Mouse (Mus musculus) left cerebral cortex, adult 18-20 months (tissue): ENCODE results near the gene Cpa5. TPM values are rescaled to one million over a fixed set of nuclear protein-coding genes. Genes with fewer than 3 reads are reported as not detected.

Experiments used
- DNase-seq, 2 experiments: peaks; one replicate each; pipeline ENCODE4 v3.0.0; 2021 to 2022; ENCODE audit warnings: low spot score in 2 of 2, mixed read lengths in 1 of 2
- total RNA-seq, 2 experiments: library from RNA; stranded (reverse); gene quantifications; 2 replicates each; pipeline ENCODE4 v1.2.3; 2021

Cpa5 gene
- total RNA-seq, 2 experiments from 2014 or later, result not detected

DNA sequence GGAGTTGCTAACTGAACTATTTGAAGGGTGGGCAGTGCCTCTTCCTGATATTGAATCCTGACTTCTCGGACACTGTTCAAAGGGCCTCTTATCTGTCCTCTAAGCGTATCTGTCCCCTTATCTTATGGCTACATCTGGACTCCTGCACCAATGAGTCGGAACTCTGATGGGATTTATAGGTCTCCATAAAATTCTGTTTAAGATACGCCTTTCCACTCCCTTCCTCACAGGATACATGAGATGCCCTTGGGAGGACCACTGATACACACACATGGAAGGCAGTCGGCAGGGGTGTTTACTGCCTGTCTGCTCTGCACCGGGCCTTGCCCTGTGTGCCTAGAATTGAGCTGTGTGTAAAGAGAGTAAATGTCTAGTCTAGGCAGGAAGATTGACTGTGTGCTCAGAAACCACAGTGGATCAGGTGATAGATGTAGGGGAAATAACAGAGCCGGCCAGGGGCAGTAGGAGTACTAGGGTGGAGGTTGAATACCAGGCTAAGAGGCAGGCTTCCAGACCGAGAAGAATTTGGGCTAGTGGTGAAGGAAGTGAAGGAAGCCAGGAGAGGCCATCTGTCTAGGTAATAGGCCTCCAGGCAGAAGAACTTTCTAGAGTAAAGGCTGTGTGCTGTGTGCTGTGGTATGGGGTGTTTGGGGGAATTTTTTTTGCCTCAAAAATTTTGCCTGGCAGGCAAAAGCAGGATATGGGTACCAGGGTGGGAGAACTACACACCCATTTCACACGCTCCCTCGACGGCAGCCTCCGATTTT is 33.1 kb downstream of the Cpa5 start:
- DNase-seq, result no peak

- DNase-seq, result no peak
Observed at GRCm38 (mm10) chr6:30644462-30644861, 33.7 kb downstream of the Cpa5 start.

DNA sequence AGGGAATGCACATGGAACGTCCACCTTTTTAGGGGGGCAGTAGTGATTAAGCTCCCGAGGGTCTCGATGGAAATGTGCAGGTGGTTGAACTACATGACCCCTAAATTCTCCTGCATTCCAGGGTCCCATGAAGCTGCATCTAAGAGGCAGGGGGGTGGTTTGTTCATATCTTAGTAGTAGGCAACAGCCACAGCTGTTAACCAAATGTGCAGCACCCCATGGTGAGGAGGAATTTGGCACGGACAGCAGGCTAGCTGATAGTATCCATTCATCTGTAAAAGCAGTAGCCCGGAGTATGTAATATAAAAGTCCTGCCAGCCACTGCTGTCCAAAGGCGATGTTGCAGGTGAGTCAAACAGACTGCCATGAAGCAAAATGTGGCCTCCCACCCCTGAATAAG is 34.6 kb downstream of the Cpa5 start:
- no peak for DNase-seq

GRCm38 (mm10) chr6:30649651-30650296 is 39.0 kb downstream of the Cpa5 start:
- DNase-seq, result peak; percentile 38 to 46

- no peak for DNase-seq
Observed at GRCm38 (mm10) chr6:30652425-30653188, 41.8 kb downstream of the Cpa5 start.

DNA sequence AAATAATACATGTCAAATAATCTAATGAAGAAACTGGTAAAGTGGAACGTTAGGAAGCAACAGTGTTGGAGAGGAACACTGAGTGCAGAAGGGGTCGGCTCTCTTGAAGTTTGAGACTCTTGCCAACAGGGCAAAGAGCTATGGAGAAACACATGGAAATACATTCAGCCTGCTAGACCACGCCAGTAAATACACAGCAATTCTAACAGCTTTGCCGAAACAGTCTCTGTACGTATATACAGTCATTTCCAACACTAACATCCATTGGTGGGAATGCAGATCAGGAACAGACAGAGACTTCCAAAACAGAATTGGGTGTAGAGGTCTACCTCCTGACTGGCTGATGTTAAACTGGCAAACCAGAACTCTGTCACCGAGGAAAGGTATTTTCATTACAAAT is 42.7 kb downstream of the Cpa5 start:
- DNase-seq, result no peak

- DNase-seq, result no peak
Observed at GRCm38 (mm10) chr6:30654402-30654859, 43.6 kb downstream of the Cpa5 start.

DNA sequence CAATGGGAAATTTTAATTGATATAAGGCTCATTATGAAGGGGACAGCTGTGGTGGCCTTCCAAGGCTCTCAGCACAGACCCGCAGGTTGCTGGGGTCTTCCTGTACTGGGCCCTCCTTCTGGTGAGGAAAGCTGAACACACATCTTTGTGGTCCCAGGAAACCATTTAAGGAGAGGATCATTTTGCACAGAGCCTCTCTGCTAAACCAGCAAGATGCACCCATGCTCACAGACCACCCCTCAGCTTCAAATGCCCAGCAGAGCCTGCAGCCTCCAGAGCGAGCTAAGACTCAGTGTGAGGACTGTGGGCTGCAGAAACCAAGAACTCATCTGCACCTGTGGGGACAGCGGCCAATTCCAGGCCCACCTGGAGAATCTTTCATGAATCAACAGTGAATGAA is 44.1 kb downstream of the Cpa5 start:
- DNase-seq, result no peak

GRCm38 (mm10) chr6:30657279-30657678 is 46.5 kb downstream of the Cpa5 start:
- no peak for DNase-seq

- no peak for DNase-seq
Observed at GRCm38 (mm10) chr6:30658619-30659018, 47.8 kb downstream of the Cpa5 start.

DNA sequence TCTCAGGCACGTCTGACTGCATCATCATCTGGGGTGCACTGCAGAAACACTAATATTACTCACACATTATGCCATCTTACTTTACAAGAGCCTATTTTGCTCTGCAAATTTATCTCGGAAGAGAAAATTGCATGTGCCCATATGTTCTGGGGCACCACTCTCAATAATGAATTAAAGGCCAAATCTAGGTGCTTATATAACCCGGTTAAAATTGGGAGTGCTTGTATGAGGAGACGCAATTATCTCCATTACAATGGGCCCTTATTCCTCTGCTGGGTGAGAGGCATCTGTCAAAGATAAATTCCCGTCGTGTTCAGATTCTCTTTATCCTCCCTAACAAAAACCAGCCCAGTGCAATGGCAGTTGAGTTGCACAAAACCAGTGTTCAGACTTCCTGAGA is 54.0 kb downstream of the Cpa5 start:
- DNase-seq, result no peak

GRCm38 (mm10) chr6:30665296-30665695 is 54.5 kb downstream of the Cpa5 start:
- no peak for DNase-seq

DNA sequence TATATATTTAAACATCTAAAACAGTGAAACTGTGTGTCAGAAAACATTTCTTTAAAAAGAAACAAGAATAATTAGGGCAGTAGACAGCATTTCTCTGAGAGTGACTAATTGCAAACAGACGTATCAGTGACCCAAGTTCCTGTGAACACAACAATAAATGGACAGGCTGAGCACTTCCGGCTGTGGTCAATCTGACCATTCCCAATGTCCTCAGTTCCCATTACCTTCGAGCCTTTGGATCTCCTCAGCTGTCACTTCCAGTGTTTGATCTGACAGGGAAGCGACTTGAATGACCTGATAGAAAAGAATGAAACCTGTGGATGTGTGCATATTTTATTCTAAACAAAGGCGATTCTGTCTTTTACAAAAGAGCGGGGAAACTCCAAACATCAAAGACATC is 55.2 kb downstream of the Cpa5 start:
- no peak for DNase-seq

GRCm38 (mm10) chr6:30667585-30667984 is 56.8 kb downstream of the Cpa5 start:
- no peak for DNase-seq

DNA sequence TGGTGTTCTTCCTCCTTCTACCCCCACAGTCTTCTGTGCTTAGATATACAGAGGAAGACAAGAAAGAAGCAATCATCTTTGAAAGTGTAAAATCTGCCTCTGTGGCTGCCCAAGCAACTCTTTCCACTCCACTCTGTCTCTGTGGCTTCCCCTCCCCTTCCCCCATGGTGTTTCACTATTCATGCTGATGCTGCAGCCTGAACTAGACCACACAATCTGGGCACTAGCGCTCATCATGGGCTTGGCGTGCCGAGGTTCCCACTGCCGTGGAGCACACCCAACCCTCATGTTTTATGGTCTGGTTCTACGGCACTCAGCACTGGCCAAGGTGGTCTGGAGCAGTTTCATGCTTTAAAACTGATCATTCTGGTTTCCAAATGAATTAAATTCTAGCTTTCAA is 60.9 kb downstream of the Cpa5 start:
- no peak for DNase-seq

- no peak for DNase-seq
Observed at GRCm38 (mm10) chr6:30673764-30674561, 63.2 kb downstream of the Cpa5 start.

DNA sequence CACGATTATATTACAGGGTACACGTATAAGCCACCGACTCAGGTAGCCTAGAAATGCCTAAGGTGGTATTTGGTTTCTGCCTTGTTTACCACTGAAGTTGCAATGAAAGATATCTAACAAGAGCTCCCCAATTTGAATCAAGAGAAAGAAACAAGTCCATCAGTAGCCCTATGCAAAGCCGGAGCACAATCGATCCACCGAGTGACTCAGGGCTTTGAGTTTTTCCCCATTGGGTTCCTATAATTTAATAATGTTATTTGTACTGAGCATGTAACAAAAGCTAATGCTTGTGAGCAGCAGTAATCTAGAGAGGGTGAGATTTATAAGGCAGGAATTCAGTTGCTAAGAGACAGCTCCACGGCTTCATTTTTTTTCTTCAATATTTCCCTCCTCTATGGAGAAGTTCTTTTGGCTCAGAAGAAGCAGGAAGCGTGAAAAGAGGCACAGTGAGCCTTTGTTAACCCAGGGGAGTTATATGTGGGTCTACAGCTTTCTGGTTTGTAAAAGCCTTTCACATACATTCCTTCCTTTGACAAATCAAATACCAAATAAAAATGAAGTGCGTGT is 64.0 kb downstream of the Cpa5 start:
- DNase-seq, result no peak

GRCm38 (mm10) chr6:30675281-30675771 is 64.5 kb downstream of the Cpa5 start:
- DNase-seq, result peak; percentile 33 to 49

DNA sequence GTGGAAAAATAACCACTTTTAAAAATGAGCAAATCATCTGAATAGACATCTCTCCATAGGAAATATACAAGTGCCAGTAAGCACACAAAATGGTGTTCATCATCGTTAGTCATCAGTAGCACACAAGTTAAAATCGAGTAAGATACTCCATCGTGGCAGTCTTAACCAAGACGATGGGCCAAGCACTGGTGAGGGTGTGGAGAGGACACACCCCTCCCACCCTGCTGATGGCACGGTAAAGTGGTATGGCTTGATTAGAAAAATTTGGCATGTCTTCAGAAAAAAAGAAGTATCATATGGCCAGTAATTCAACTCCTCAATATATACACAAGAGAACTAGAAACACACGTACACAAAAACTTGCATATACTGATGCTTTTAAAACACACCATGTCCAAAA is 65.7 kb downstream of the Cpa5 start:
- DNase-seq, result no peak

DNA sequence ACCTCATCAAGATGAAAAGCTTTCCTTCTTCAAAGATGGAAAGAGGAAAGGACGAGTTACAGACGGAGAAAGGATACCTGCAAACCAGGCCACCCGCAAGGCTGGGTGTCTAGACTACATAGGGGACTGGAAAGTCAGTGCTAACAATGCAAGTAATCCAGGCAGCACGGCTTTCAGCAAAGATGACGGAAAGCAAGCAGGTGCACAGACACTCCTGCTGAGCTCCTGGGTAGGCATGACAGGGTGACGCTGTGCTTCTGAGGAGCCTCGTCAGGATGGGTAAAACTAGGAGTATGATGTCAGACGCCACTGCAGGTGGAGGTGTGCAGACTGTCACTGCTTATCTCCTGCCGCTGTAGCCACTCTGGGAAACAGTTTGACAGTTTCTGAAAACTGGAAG is 66.8 kb downstream of the Cpa5 start:
- DNase-seq, result no peak

DNA sequence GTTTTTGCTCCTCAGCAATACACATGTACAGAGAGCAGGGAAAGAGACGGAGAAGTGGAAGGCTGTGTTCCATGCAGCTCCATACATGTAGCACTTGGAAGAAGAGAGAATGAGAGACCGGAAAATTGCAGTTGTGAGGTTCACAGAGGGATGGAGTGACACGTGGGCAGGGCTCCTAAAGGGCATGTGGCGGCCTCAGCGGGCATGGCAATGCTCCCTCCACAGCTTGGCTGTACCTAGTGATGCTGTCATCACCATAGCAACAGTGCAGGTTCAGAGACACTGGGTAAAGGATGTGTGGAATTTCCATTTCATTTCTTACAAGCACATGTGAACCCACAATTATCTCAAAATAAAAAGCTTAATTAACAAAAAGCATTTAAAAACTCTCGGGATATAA is 67.7 kb downstream of the Cpa5 start:
- no peak for DNase-seq
